Mouse (Mus musculus) stomach, embryonic 16.5 days (tissue): ENCODE results near the gene Klhl11. TPM values are rescaled to one million over a fixed set of nuclear protein-coding genes. Genes with fewer than 3 reads are reported as not detected.

Source experiments
- ATAC-seq: fragments of 200-750 bp; cut with Nextera tagmentation; 2 replicates; pipeline ENCODE4 v1.8.0; 2017; ENCODE audit warnings: moderate number of reproducible peaks, moderate TSS enrichment; ENCODE audit not compliant: insufficient read depth, low FRiP score
- H3K27ac ChIP-seq: fragments of 300-500 bp; sonication (generic); 2 replicates; pipeline ENCODE4 v1.5.1; 2014; ENCODE audit warnings: low read length
- H3K27me3 ChIP-seq: fragments of 300-500 bp; sonication (generic); 2 replicates; pipeline ENCODE4 v1.6.1; 2014; ENCODE audit warnings: low read length, control low read depth, mixed read lengths; ENCODE audit not compliant: control insufficient read depth, insufficient read depth
- H3K36me3 ChIP-seq: fragments of 300-500 bp; sonication (generic); 2 replicates; pipeline ENCODE4 v1.6.1; 2014; ENCODE audit warnings: low read length; ENCODE audit not compliant: control insufficient read depth, insufficient read depth
- H3K4me1 ChIP-seq: fragments of 300-500 bp; sonication (generic); 2 replicates; pipeline ENCODE4 v1.6.1; 2014; ENCODE audit warnings: low read length, control low read depth, mixed read lengths; ENCODE audit not compliant: control insufficient read depth, insufficient read depth
- H3K4me2 ChIP-seq: fragments of 300-500 bp; sonication (generic); 2 replicates; pipeline ENCODE4 v1.6.1; 2014; ENCODE audit warnings: low read depth, low read length, mixed read lengths
- H3K4me3 ChIP-seq: fragments of 300-500 bp; sonication (generic); replicated peaks from 2 replicates; pipeline ENCODE4 v1.5.1; 2014; ENCODE audit warnings: mild to moderate bottlenecking, low read length
- H3K9ac ChIP-seq: fragments of 300-500 bp; sonication (generic); 2 replicates; pipeline ENCODE4 v1.6.1; 2014; ENCODE audit warnings: low read length
- H3K9me3 ChIP-seq: fragments of 300-500 bp; sonication (generic); replicated peaks from 2 replicates; pipeline ENCODE4 v1.6.1; 2016; ENCODE audit warnings: low read length, control low read depth; ENCODE audit not compliant: control insufficient read depth
- WGBS: fragments of 180-500 bp; shearing (Covaris S2); extraction: QIAGEN DNeasy Blood & Tissue Kit; methylation state at CpG from one replicate; pipeline ENCODE4 v1.1.7; 2014; 5-methylcytosine and 5-hydroxymethylcytosine counted together
- polyA plus RNA-seq: library from polyadenylated mRNA; unstranded; fragments of >200 nt; fragmentation: Nextera tagmentation; extraction: Ambion mirVana; gene quantifications from 2 replicates; pipeline ENCODE4 v1.2.1, GENCODE M21; 2015

Klhl11 gene
- polyA plus RNA-seq: 7.4 and 7.5 TPM in 2 replicates

GRCm38 (mm10) chr11:100472197-100472934, at the start of gene Klhl11:
TSS of gene Klhl11 (minus strand) at chr11:100472741.
- under 1% methylated on average over 83 of the region's 83 CpGs for WGBS
- peak; percentile 95 for ATAC-seq

GRCm38 (mm10) chr11:100520838-100521237, 48.3 kb upstream of the Klhl11 start:
- Histone ChIP-seq H3K9me3 (no peaks in the 10 kb centered on the region), H3K27ac (no peak overlapping the region), H3K9ac (no peak overlapping the region), H3K27me3 (no peaks in the 10 kb centered on the region), H3K36me3 (peaks cover 27% of the 10 kb centered on the region; the same call in 1 of the 2 replicates), H3K4me1 (peaks cover 29% of the 10 kb centered on the region), H3K4me2 (no peak overlapping the region), H3K4me3 (no peak overlapping the region)
- 68% methylated on average over 15 of the region's 15 CpGs for WGBS
- ATAC-seq: no peak

More at GRCm38 (mm10) chr11:100472197-100472934, at the start of gene Klhl11:
- Histone ChIP-seq H3K27ac (peak within 1 kb of the TSS; percentile 67), H3K36me3 (no peaks in the 10 kb centered on the region), H3K4me3 (peak within 1 kb of the TSS; percentile 99), H3K4me2 (peak within 1 kb of the TSS; percentile 98), H3K9me3 (no peaks in the 10 kb centered on the region), H3K27me3 (no peaks in the 10 kb centered on the region), H3K4me1 (peaks cover 18% of the 10 kb centered on the region), H3K9ac (peak within 1 kb of the TSS; percentile 94)

- Histone ChIP-seq H3K27me3 (no peaks in the 10 kb centered on the region), H3K4me1 (peaks cover 14% of the 10 kb centered on the region; the same call in 1 of the 2 replicates), H3K9ac (no peak overlapping the region), H3K27ac (peak overlapping the region; percentile 47), H3K9me3 (no peaks in the 10 kb centered on the region), H3K4me3 (no peak overlapping the region), H3K4me2 (no peak overlapping the region), H3K36me3 (peaks cover 28% of the 10 kb centered on the region; the same call in 1 of the 2 replicates)
- ATAC-seq: no peak
- WGBS: 66% methylated on average over 7 of the region's 7 CpGs
Measured at GRCm38 (mm10) chr11:100519188-100519587, 46.6 kb upstream of the Klhl11 start.

DNA sequence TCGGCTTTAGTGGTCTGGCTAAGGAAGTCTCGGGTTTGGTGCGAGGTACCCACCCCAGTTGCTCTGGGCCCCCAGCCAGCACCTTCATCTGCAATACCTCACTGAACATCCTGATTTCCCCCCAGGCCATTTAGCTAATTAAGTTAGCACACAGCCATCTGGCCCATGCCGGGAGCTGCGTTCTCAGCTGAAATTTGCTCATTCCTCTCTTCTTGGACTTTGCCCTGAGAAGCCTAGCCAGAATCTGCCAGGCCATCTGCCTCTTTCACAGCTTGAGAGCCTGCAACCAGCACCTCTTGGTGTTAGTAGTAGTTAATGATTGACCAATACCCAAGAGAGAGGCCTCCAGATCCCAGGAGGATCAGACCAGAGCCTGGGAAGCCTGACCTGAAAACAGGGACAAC, 45.6 kb upstream of the Klhl11 start:
- H3K27me3 ChIP-seq: no peaks in the 10 kb centered on the region
- H3K4me1 ChIP-seq: 0 out of 2 replicates have a peak, but pooled peaks cover 11% of the 10 kb centered on the region
- WGBS: 39% methylated on average over 5 of the region's 5 CpGs
- peaks cover 35% of the 10 kb centered on the region; the same call in 1 of the 2 replicates for H3K36me3 ChIP-seq
- 0 out of 2 replicates have a peak overlapping the region, but pooled peaks have one; percentile 12 for H3K4me2 ChIP-seq
- no peak overlapping the region for H3K9ac ChIP-seq
- no peak overlapping the region for H3K4me3 ChIP-seq
- H3K9me3 ChIP-seq: no peaks in the 10 kb centered on the region
- H3K27ac ChIP-seq: peak overlapping the region; percentile 25; the same call in 1 of the 2 replicates
- peak; percentile 84 for ATAC-seq

DNA sequence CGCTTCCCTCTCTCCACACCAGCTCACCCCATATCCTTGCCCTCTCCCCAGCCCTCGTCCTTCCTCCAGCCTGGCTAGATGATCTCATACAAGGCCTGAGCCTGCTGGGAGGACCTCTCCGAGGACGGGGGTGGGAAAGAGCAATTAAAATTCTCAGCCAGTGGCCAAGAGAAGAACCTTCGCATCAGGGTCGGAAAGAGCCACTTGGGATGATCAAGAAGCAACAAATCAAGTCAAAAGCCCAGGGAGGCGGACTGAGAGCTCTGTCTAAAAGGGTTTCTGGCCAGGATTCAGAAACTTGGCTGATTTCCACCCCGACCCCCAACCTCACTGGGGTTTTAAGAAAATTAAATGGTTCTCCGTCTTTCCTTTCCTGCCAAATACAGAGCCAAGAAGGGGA, 43.8 kb upstream of the Klhl11 start:
- peaks cover 27% of the 10 kb centered on the region; the same call in 1 of the 2 replicates for H3K36me3 ChIP-seq
- H3K9me3 ChIP-seq: no peaks in the 10 kb centered on the region
- no peaks in the 10 kb centered on the region for H3K27me3 ChIP-seq
- H3K9ac ChIP-seq: 0 out of 2 replicates have a peak overlapping the region, but pooled peaks have one; percentile 48
- H3K4me3 ChIP-seq: no peak overlapping the region
- peak; percentile 37 for ATAC-seq
- H3K27ac ChIP-seq: peak overlapping the region; percentile 5; the same call in 1 of the 2 replicates
- 0 out of 2 replicates have a peak, but pooled peaks cover 11% of the 10 kb centered on the region for H3K4me1 ChIP-seq
- H3K4me2 ChIP-seq: no peak overlapping the region
- WGBS: 52% methylated on average over 9 of the region's 9 CpGs

- Histone ChIP-seq H3K27me3 (no peaks in the 10 kb centered on the region), H3K9me3 (no peaks in the 10 kb centered on the region), H3K27ac (peak overlapping the region; percentile 5; the same call in 1 of the 2 replicates), H3K36me3 (peaks cover 32% of the 10 kb centered on the region; the same call in 1 of the 2 replicates), H3K9ac (no peak overlapping the region), H3K4me2 (no peak overlapping the region), H3K4me3 (no peak overlapping the region), H3K4me1 (0 out of 2 replicates have a peak, but pooled peaks cover 11% of the 10 kb centered on the region)
- no peak for ATAC-seq
- 84% methylated on average over 9 of the region's 9 CpGs for WGBS
Measured at GRCm38 (mm10) chr11:100515789-100516188, 43.2 kb upstream of the Klhl11 start.

DNA sequence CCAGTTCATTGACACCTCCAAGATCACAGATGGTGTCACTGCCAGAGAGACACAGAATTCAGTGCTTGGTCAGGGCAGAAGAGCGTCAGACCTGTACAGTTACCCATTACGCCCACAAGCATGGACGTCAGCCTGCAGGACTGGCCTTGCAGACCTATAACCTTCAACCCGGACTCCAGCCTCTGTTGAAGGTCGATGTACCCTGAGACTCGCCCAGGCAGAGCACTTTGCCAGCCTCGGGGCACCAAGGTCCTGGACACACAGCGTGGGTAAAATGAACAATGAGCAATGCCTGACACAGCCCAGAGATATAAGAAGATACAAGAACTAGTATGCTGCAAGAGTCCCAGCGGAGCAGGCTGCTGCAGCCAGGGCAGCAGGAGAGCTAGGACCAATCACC, 42.5 kb upstream of the Klhl11 start:
- H3K9ac ChIP-seq: no peak overlapping the region

DNA sequence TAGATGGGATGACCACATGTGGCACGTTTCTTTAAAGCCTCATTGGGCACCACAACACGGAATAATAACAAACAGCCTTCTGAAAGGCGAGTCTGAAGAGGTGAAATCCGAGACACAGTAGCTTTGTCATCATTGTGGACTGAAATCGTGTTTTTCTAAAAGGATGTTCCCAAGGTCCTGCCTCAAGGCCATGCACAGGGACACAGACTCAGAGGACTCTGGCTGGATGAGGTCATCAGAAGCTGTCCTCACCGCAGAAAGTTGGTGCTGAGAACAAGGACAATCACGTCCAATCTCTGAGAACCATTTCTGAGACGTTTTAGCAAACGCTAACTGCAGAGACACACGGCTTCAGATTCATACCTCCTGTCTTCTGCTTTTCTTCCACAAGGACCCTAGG, 41.2 kb upstream of the Klhl11 start:
- Histone ChIP-seq H3K4me3 (no peak overlapping the region), H3K9me3 (no peaks in the 10 kb centered on the region), H3K9ac (no peak overlapping the region), H3K4me1 (0 out of 2 replicates have a peak, but pooled peaks cover 4% of the 10 kb centered on the region), H3K27ac (no peak overlapping the region), H3K27me3 (no peaks in the 10 kb centered on the region), H3K36me3 (peaks cover 26% of the 10 kb centered on the region; the same call in 1 of the 2 replicates), H3K4me2 (no peak overlapping the region)
- no peak for ATAC-seq
- WGBS: 82% methylated on average over 10 of the region's 10 CpGs

More for the DNA sequence above, 42.5 kb upstream of the Klhl11 start:
- no peak for ATAC-seq
- Histone ChIP-seq H3K27me3 (no peaks in the 10 kb centered on the region), H3K4me1 (0 out of 2 replicates have a peak, but pooled peaks cover 9% of the 10 kb centered on the region), H3K4me2 (no peak overlapping the region), H3K4me3 (no peak overlapping the region), H3K9me3 (no peaks in the 10 kb centered on the region), H3K36me3 (peaks cover 32% of the 10 kb centered on the region; the same call in 1 of the 2 replicates), H3K27ac (no peak overlapping the region)
- whole genome bisulfite sequencing: 91% methylated on average over 9 of the region's 9 CpGs

GRCm38 (mm10) chr11:100512384-100512783, 39.8 kb upstream of the Klhl11 start:
- H3K27ac ChIP-seq: no peak overlapping the region
- no peak overlapping the region for H3K4me3 ChIP-seq
- ATAC-seq: no peak
- 85% methylated on average over 1 of the region's 1 CpGs for WGBS
- 0 out of 2 replicates have a peak, but pooled peaks cover 4% of the 10 kb centered on the region for H3K4me1 ChIP-seq
- no peaks in the 10 kb centered on the region for H3K27me3 ChIP-seq
- no peak overlapping the region for H3K9ac ChIP-seq
- no peaks in the 10 kb centered on the region for H3K9me3 ChIP-seq
- H3K4me2 ChIP-seq: no peak overlapping the region
- peaks cover 28% of the 10 kb centered on the region; the same call in 1 of the 2 replicates for H3K36me3 ChIP-seq
